Comparison of ENCODE assay signal across 8 mouse cellular contexts in genomic region chr5:100643991-100644535, GRCm38 (mm10). TPM values are rescaled to one million over a fixed set of nuclear protein-coding genes. Genes with fewer than 3 reads are reported as not detected.
A peak's percentile ranks its signal among the peaks of the same experiment; 100 is the strongest.
DNase-seq lines count a peak whose midpoint lies in the region; ATAC-seq lines count a peak whose summit lies in the region.

No protein-coding gene starts in this region.

- no peaks in the 10 kb centered on the region for H3K27me3 ChIP-seq in embryonic facial prominence, embryonic 10.5 days (replicated peaks; ENCODE audit: low read depth, poor library complexity, severe bottlenecking)

- peaks cover 5% of the 10 kb centered on the region; the same call in 1 of the 2 replicates for H3K4me1 ChIP-seq in embryonic facial prominence, embryonic 10.5 days

- H3K27ac ChIP-seq in embryonic facial prominence, embryonic 10.5 days (replicated peaks): no peak overlapping the region

- H3K4me3 ChIP-seq in embryonic facial prominence, embryonic 10.5 days: no peak overlapping the region

- WGBS in embryonic facial prominence, embryonic 10.5 days: 84% methylated on average over 7 of the region's 7 CpGs

- H3K36me3 ChIP-seq in embryonic facial prominence, embryonic 10.5 days (replicated peaks): no peaks in the 10 kb centered on the region

- no peaks in the 10 kb centered on the region for H3K9me3 ChIP-seq in embryonic facial prominence, embryonic 10.5 days

- ATAC-seq in inflammation-experienced regulatory T-cells, adult 6 months: peak; percentile 35

- DNase-seq in B cell, adult 2 months: peak; percentile 51 to 52
- peak; percentile 16 for DNase-seq in MN1 (ENCODE audit: low spot score)
- DNase-seq in lung, postnatal 14 days: peak; percentile 40
- DNase-seq in thymus, postnatal 25 days: peak; percentile 30
- no peak for DNase-seq in right cerebral cortex, adult 2 months (ENCODE audit: low spot score in 2 of 2)
- DNase-seq in embryo, embryonic 10.5 days (ENCODE audit: low spot score): no peak
- no peak for DNase-seq in embryonic facial prominence, embryonic 10.5 days (ENCODE audit: low spot score)

RNA-seq across cellular contexts. Expression of gene Coq2, which starts 30.9 kb away (rescaled TPM):
- 10 to 100 TPM in 2 of 3 experiments, 1 to 10 TPM in 1; 6.8 to 11.9 (median 11.6) TPM for polyA plus RNA-seq in inflammation-experienced regulatory T-cells, adult 6 months (2017; shearing (Covaris generic))
- polyA plus RNA-seq in embryonic facial prominence, embryonic 10.5 days (2016; fragmentation: Nextera tagmentation; extraction: Ambion mirVana): 59.6 and 63.7 TPM in 2 replicates

Comparison
In these comparisons a context has a peak if more than half of its experiments do, and no peak if none do; other contexts are left out.
1. DNase-seq: peak in B cell, adult 2 months (2 of 2), MN1 (single experiment), lung, postnatal 14 days (single experiment) and thymus, postnatal 25 days (single experiment); none in right cerebral cortex, adult 2 months (0 of 2), embryo, embryonic 10.5 days (single experiment) and embryonic facial prominence, embryonic 10.5 days (single experiment).